Mouse (Mus musculus) thymus, postnatal 36 days (tissue): ENCODE results near the gene Cdk11b.
"Not testable (repeated sequence)": the region's sequence is repeated elsewhere in the genome, so short reads cannot be mapped to it uniquely, and the experiment has no call there.

Experiments used
- DNase-seq, 2 experiments: peaks; one replicate each; pipeline ENCODE4 v3.0.0; 2022; ENCODE audit warnings: mixed read lengths in 2 of 2

Gene Cdk11b

GRCm38 (mm10) chr4:155606825-155607224, 17.8 kb upstream of the Cdk11b start:
- DNase-seq, result no peak

- DNase-seq, result no peak
Observed at GRCm38 (mm10) chr4:155611860-155612259, 12.8 kb upstream of the Cdk11b start.

GRCm38 (mm10) chr4:155613264-155613663, 11.4 kb upstream of the Cdk11b start:
- no peak for DNase-seq

- no peak for DNase-seq
Observed at GRCm38 (mm10) chr4:155618321-155618720, 6.3 kb upstream of the Cdk11b start.

GRCm38 (mm10) chr4:155630267-155630666, 5.6 kb downstream of the Cdk11b start:
- no peak for DNase-seq

GRCm38 (mm10) chr4:155635766-155636499, 11.3 kb downstream of the Cdk11b start:
- DNase-seq, result no peak

GRCm38 (mm10) chr4:155643531-155643930, 18.9 kb downstream of the Cdk11b start:
- no peak for DNase-seq

- DNase-seq, result not testable (repeated sequence)
Observed at GRCm38 (mm10) chr4:155645308-155645707, 20.7 kb downstream of the Cdk11b start, which contains the start of gene Gm10563. Gm10563 (minus strand) TSS chr4:155645408.

GRCm38 (mm10) chr4:155645721-155646120, 21.1 kb downstream of the Cdk11b start:
- no peak for DNase-seq

- DNase-seq, result no peak
Observed at GRCm38 (mm10) chr4:155649355-155649754, 24.7 kb downstream of the Cdk11b start.

GRCm38 (mm10) chr4:155651553-155652269, 27.1 kb downstream of the Cdk11b start:
- DNase-seq, result no peak

GRCm38 (mm10) chr4:155652283-155653085, 27.8 kb downstream of the Cdk11b start:
- no peak for DNase-seq

GRCm38 (mm10) chr4:155653086-155653450, 28.4 kb downstream of the Cdk11b start, which contains the start of gene Mmp23:
Mmp23 (minus strand) TSS chr4:155653384.
- DNase-seq, result peak in 1 of 2 experiments; percentile 19

GRCm38 (mm10) chr4:155653451-155654182, 29.0 kb downstream of the Cdk11b start:
- DNase-seq, result peak in 1 of 2 experiments; percentile 12

GRCm38 (mm10) chr4:155654183-155654455, 29.5 kb downstream of the Cdk11b start:
- DNase-seq, result no peak

- peak; percentile 62 to 72 for DNase-seq
Observed at GRCm38 (mm10) chr4:155654456-155655298, 30.0 kb downstream of the Cdk11b start.

GRCm38 (mm10) chr4:155656214-155656751, 31.6 kb downstream of the Cdk11b start:
- no peak for DNase-seq

GRCm38 (mm10) chr4:155658961-155659360, 34.3 kb downstream of the Cdk11b start:
- DNase-seq, result no peak

GRCm38 (mm10) chr4:155660641-155661040, 36.0 kb downstream of the Cdk11b start:
- DNase-seq, result no peak

- no peak for DNase-seq
Observed at GRCm38 (mm10) chr4:155666903-155667302, 42.2 kb downstream of the Cdk11b start.
